Mouse (Mus musculus): ENCODE results near the gene Olfr509. TPM values are rescaled to one million over a fixed set of nuclear protein-coding genes. Genes with fewer than 3 reads are reported as not detected.
"Not testable (repeated sequence)": the region's sequence is repeated elsewhere in the genome, so short reads cannot be mapped to it uniquely, and the experiment has no call there.

The Olfr509 gene
- polyA plus RNA-seq, 1 experiment from 2014 or later, result not detected

DNA sequence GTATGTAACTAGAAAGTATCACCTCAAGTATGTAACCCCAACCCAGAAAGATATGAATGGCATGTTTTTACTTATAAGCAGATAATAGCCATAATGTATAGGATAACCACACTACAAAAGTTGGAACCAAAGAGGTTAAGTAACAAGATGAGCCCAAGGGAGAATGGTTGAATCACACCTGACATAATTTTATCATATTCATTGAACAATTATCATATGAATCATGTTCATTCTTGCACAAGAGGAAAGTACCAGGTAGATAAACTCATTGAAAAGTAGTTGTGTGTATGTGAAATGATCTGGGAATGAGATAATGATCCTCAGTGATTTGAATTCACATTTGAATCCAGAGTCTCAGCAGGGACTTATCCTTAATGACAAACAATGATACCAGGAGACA lies 41.2 kb downstream of the Olfr509 start, which contains the start of gene Olfr506:
Olfr506 (plus strand) TSS at position 301 of the 400 bp plus-strand sequence.
- H3K27ac ChIP-seq (ENCODE audit: low read depth), result no peak within 1 kb of the TSS
- H3K27me3 ChIP-seq (replicated peaks; ENCODE audit: control insufficient read depth, insufficient read depth, low read length), result no peaks in the 10 kb centered on the region
- H3K4me3 ChIP-seq (ENCODE audit: low read depth, low read length), result no peak within 1 kb of the TSS
- no peak for DNase-seq (ENCODE audit: low spot score)
- H3K9me3 ChIP-seq (ENCODE audit: control insufficient read depth, low read length), result no peaks in the 10 kb centered on the region
- H3K36me3 ChIP-seq (ENCODE audit: control insufficient read depth, insufficient read depth, low read length), result no peaks in the 10 kb centered on the region
- ATAC-seq (replicated peaks; ENCODE audit: low FRiP score, low TSS enrichment, low read depth), result no peak
- no peak within 1 kb of the TSS for H3K4me2 ChIP-seq (ENCODE audit: low read length)
- no peak within 1 kb of the TSS for H3K9ac ChIP-seq (ENCODE audit: low read length)
- no peaks in the 10 kb centered on the region for H3K4me1 ChIP-seq (replicated peaks; ENCODE audit: control insufficient read depth, insufficient read depth, low read length)

GRCm38 (mm10) chr7:108601916-108602315 lies 49.8 kb downstream of the Olfr509 start:
- DNase-seq (ENCODE audit: low spot score); H3K27ac ChIP-seq (ENCODE audit: low read depth): not testable (repeated sequence)
- 77% methylated on average over 3 of the region's 3 CpGs for WGBS

More at GRCm38 (mm10) chr7:108601916-108602315, 49.8 kb downstream of the Olfr509 start:
- H3K4me2 ChIP-seq (ENCODE audit: low read length); ATAC-seq (replicated peaks; ENCODE audit: low FRiP score, low TSS enrichment, low read depth); H3K9ac ChIP-seq (ENCODE audit: low read length); H3K9me3 ChIP-seq (ENCODE audit: control insufficient read depth, low read length); H3K27me3 ChIP-seq (replicated peaks; ENCODE audit: control insufficient read depth, insufficient read depth, low read length); H3K4me1 ChIP-seq (replicated peaks; ENCODE audit: control insufficient read depth, insufficient read depth, low read length); H3K4me3 ChIP-seq (ENCODE audit: low read depth, low read length); H3K36me3 ChIP-seq (ENCODE audit: control insufficient read depth, insufficient read depth, low read length): not testable (repeated sequence)

Other genes starting within 250 kb of the Olfr509 start
- not detected in 2 replicates for gene Olfr497, start 231.5 kb downstream of the Olfr509 start, polyA plus RNA-seq (2014; fragmentation: Nextera tagmentation; extraction: Ambion mirVana)
- gene Olfr498, start 186.6 kb downstream of the Olfr509 start, polyA plus RNA-seq (2014; fragmentation: Nextera tagmentation; extraction: Ambion mirVana), result not detected in 2 replicates
- gene Olfr502, start 126.8 kb downstream of the Olfr509 start, polyA plus RNA-seq (2014; fragmentation: Nextera tagmentation; extraction: Ambion mirVana), result not detected in 2 replicates
- not detected in 2 replicates for gene Olfr503, start 107.4 kb downstream of the Olfr509 start, polyA plus RNA-seq (2014; fragmentation: Nextera tagmentation; extraction: Ambion mirVana)
- gene Olfr504, start 86.1 kb downstream of the Olfr509 start, polyA plus RNA-seq (2014; fragmentation: Nextera tagmentation; extraction: Ambion mirVana), result not detected in 2 replicates
- 0.05 TPM in 1 of 2 replicates, not detected in the other for gene Olfr506, start 41.1 kb downstream of the Olfr509 start, polyA plus RNA-seq (2014; fragmentation: Nextera tagmentation; extraction: Ambion mirVana)
- not detected in 2 replicates for gene Olfr507, start 30.1 kb downstream of the Olfr509 start, polyA plus RNA-seq (2014; fragmentation: Nextera tagmentation; extraction: Ambion mirVana)
- not detected in 2 replicates for gene Olfr508, start 21.9 kb downstream of the Olfr509 start, polyA plus RNA-seq (2014; fragmentation: Nextera tagmentation; extraction: Ambion mirVana)
- not detected in 2 replicates for gene Olfr510, start 14.5 kb upstream of the Olfr509 start, polyA plus RNA-seq (2014; fragmentation: Nextera tagmentation; extraction: Ambion mirVana)
- gene Olfr512, start 61.4 kb upstream of the Olfr509 start, polyA plus RNA-seq (2014; fragmentation: Nextera tagmentation; extraction: Ambion mirVana), result not detected in 2 replicates
- gene Olfr513, start 99.1 kb upstream of the Olfr509 start, polyA plus RNA-seq (2014; fragmentation: Nextera tagmentation; extraction: Ambion mirVana), result not detected in 2 replicates
- not detected in 2 replicates for gene Olfr514, start 174.1 kb upstream of the Olfr509 start, polyA plus RNA-seq (2014; fragmentation: Nextera tagmentation; extraction: Ambion mirVana)
- gene Olfr516, start 198.6 kb upstream of the Olfr509 start, polyA plus RNA-seq (2014; fragmentation: Nextera tagmentation; extraction: Ambion mirVana), result not detected in 2 replicates
- gene Olfr517, start 220.5 kb upstream of the Olfr509 start, polyA plus RNA-seq (2014; fragmentation: Nextera tagmentation; extraction: Ambion mirVana), result not detected in 2 replicates
- gene Olfr518, start 233.1 kb upstream of the Olfr509 start, polyA plus RNA-seq (2014; fragmentation: Nextera tagmentation; extraction: Ambion mirVana), result not detected in 2 replicates
- gene Olfr519, start 242.5 kb upstream of the Olfr509 start, polyA plus RNA-seq (2014; fragmentation: Nextera tagmentation; extraction: Ambion mirVana), result not detected in 2 replicates